Mouse (Mus musculus): ENCODE measurements around the gene Lgi4.

Lgi4 gene

DNA sequence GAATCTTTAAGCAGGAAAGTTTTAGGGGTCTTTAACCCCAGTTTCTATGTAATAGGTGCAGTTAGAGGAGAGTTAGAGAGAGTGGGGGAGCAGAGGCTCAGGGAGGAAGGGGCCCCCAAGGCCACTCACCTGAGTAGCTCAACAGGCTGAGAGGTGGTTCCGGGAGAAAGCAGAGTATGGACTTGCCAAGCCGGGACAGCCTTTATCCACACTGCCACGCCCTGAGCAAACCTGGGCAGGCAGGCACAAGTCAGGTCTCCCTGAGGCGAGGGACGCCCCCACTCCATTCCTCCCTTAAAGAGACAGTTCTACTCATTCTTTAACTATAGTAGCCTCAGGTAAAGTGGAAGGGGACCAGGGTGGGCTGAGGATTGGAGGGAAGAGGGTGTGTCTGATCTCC is 17.4 kb downstream of the Lgi4 start, which contains the start of gene Fxyd3:
Gene Fxyd3 (minus strand): TSS at position 213 of the 400 bp plus-strand sequence.
- DNase-seq (ENCODE audit: low spot score in 2 of 2) = no peak

GRCm38 (mm10) chr7:31077470-31077869 is 18.3 kb downstream of the Lgi4 start:
- no peak for DNase-seq (ENCODE audit: low spot score in 2 of 2)

DNA sequence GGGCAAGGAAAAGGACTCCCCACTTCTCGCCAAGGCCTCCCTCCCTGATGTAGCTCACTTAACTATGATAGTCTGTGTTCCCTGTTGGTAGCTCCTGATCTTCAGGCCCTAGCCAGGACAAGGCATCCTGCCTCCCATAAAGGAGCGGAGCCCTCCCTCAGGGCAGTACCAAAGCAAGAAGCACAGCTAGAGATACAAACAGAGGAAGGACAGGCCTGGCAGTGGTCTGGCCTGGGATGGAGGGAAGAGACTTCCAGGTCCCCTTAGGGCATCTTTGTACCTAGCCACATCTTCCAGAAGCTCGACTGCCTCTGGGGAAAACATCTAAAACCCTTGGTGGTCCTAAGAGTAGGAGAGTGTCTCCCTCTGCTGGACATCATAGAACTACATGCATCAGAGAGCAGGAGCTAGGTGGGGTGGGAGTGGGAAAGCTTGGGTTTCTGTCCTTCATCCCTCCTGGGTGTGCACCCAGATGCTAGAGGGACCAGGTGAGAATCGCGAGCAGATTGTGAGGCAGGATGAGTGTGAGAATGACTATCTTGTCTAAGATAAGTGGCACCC is 18.8 kb downstream of the Lgi4 start:
- no peak for DNase-seq (ENCODE audit: low spot score in 2 of 2)

GRCm38 (mm10) chr7:31079670-31080069 is 20.5 kb downstream of the Lgi4 start:
- DNase-seq (ENCODE audit: low spot score in 2 of 2) = no peak

DNA sequence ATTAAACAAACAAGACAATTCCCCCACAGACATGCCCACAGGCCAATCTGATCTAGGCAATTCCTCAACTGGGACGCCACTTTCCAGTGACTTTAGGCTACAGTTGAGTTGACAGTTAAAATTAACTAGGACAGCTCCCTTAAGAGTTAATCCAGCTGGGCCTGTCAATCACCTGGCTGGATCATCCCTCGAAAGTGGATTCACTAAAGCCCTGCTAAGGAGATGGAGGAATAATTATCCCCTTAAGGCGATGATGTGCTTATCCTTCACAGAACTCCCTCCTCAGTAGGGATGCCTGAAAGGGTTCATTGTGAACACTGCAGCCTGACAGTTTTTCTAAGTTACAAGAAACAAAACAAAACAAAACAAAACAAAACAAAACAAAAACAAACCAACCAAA is 21.5 kb downstream of the Lgi4 start:
- no peak for DNase-seq (ENCODE audit: low spot score in 2 of 2)

GRCm38 (mm10) chr7:31081106-31081505 is 22.0 kb downstream of the Lgi4 start:
- no peak for DNase-seq (ENCODE audit: low spot score in 2 of 2)

- no peak for DNase-seq (ENCODE audit: low spot score in 2 of 2)
Measured at GRCm38 (mm10) chr7:31082106-31082505, 23.0 kb downstream of the Lgi4 start.

GRCm38 (mm10) chr7:31082831-31083588 is 23.9 kb downstream of the Lgi4 start:
- DNase-seq (ENCODE audit: low spot score in 2 of 2) = no peak

GRCm38 (mm10) chr7:31084140-31084539 is 25.0 kb downstream of the Lgi4 start:
- no peak for DNase-seq (ENCODE audit: low spot score in 2 of 2)

- no peak for DNase-seq (ENCODE audit: low spot score in 2 of 2)
Measured at GRCm38 (mm10) chr7:31085171-31085570, 26.0 kb downstream of the Lgi4 start.

DNA sequence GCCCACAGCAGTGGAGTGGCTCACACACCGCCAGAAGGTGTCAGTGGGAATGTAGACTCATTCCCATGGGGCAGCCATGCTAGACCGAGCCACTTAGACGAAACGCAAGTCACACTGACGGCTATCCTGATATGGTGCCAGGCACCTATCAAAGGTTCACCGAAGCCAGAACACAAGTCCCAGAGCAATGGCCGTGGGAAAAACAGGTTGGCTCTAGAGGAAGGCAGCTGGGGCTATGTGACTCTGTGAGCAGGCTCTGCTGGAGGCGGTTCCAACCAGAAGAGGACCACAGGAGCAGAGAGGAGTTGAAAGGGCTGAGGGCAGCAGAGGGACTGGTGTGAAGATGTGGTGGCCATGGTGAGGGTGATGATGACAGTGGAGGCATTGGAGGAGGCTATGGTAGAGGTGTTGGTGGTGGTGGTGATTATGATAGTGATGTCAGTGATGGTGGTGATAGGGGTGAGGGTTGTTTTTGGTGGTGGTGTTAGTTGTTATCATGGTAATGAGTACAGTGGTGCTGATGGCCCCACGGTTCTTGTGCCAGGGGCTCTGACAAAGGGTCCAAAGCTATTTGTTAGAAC is 27.1 kb downstream of the Lgi4 start:
- DNase-seq (ENCODE audit: low spot score in 2 of 2) = no peak

DNA sequence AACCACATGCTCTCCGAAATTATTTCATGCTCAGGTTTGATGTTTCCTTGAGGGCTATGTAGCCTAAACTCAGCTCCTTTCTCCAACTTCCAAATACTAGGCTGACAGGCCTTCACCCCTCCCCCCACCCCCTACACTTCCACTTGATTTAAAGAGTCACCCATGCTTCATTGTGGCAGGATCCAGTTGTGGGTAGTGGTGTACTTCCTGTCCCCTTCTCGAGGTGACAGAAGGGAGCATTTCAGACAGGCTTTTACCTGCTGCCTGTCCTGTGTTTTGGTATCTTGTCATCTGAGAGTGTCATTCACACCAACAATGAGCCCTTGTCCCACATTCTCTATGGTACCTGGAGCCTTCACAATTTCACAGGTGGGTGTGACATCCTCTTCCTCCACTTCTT is 28.1 kb downstream of the Lgi4 start:
- DNase-seq (ENCODE audit: low spot score in 2 of 2) = no peak

DNA sequence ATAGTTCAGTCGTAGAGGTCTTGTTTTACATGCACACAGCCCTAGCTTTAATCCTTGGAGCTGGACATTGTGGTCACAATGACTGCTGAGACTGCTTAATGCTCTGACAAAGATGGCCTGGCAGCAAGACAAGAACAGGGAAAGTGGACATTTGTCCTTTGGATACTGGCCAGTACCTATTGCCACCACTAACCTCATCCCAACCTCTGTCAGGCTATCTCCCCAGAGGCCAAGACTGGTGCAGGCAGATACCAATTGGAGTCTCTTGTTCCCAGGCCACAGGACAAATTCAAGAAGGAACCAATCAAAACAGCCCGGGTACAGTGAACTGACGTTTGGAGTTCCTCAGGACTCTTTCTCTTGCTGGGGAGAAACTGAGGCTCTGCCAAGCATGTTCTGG is 29.1 kb downstream of the Lgi4 start:
- DNase-seq (ENCODE audit: low spot score in 2 of 2) = no peak

DNA sequence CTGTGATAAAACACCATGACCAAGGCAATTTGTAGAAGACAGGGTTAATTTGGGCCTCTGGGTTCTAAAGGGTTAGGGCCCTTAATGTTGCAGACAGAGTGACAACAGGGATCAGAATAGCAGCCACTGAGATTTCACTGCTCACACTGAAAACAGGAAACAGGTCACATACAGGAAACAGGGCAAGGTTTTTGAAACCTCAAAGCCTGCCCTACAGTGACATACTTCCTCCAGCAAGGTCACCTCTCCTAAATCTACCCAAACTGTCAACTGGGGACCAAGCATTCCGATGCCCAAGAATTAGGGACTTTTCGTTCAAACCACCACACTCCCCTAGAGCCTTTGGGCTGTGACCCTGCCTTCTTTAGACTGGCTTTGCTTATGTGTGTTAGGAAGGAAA is 30.6 kb downstream of the Lgi4 start:
- DNase-seq (ENCODE audit: low spot score in 2 of 2) = no peak

DNA sequence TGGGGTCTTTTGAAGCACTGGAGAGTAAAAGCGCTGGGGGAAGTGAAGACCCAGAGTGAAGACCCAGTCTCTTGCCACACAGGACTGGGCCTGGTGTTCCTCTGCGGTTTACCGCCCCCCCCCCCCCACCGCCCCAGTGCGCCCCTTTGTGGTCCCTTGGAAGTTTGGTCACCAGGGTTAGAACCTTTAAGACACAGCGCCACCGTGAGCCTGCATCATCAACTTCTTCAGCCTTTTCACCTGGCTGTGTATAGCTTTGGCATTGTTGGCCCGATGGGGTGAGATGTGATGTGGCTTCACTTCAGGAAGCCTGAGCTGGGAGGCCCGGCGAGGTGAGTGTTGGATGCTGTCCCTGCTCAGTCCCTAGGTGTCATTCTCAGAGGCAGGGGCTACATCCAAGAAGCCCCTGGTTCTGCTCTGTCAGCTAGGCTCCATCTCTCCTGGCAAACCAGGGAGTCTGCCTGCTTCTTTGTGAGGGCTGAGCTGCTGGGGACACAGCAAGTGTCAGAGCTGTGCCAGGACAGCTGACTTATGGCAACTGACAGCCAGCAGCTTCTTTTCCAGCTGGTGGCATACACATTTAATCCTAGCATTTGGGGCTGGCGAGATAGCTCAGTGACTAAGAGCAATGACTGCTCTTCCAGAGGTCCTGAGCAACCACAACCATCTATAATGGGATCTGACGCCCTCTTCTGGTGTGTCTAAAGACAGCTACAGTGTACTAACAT is 35.8 kb downstream of the Lgi4 start:
- DNase-seq (ENCODE audit: low spot score in 2 of 2) = no peak

GRCm38 (mm10) chr7:31096892-31097564 is 37.9 kb downstream of the Lgi4 start:
- DNase-seq (ENCODE audit: low spot score in 2 of 2) = no peak

GRCm38 (mm10) chr7:31097583-31098248 is 38.6 kb downstream of the Lgi4 start:
- peak; percentile 81 to 83 for DNase-seq (ENCODE audit: low spot score in 2 of 2)

GRCm38 (mm10) chr7:31098697-31099611 is 39.8 kb downstream of the Lgi4 start:
- no peak for DNase-seq (ENCODE audit: low spot score in 2 of 2)

GRCm38 (mm10) chr7:31099612-31099982 is 40.5 kb downstream of the Lgi4 start:
- DNase-seq (ENCODE audit: low spot score in 2 of 2) = no peak

DNA sequence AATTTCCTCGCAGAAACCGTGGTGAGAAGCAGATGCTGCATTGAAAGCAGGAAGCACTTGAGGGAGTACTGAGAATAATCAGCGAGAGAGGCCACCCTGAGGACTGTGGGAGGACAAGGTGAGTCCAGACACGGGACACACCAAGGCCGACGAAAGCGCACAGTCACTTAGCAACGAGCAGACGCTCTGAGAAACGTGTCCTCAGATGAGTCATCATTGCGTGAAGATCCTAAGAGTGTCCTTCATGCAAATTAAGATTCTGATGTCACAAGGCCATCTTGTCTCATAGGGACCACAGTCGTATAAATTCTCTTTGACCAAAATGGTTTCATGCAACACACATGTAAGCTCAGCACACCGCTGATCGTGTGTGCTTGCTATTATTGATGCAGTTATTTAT is 41.6 kb downstream of the Lgi4 start:
- DNase-seq (ENCODE audit: low spot score in 2 of 2) = no peak
